Mouse (Mus musculus) B cell, adult 62 days (primary cell): Measurements from ENCODE around the gene Lilra6. TPM values are rescaled to one million over a fixed set of nuclear protein-coding genes. Genes with fewer than 3 reads are reported as not detected.

ENCODE experiments used
- total RNA-seq: library from RNA; stranded (reverse); gene quantifications from 4 replicates; pipeline ENCODE4 v1.2.4, GENCODE M21; 2023

Gene Lilra6
- total RNA-seq = 3.9 to 5.4 TPM (median 4.3 TPM) in 4 replicates

GRCm38 (mm10) chr7:3915387-3915786 is at the start of gene Lilra6:
Lilra6 (minus strand) TSS chr7:3915503.

GRCm38 (mm10) chr7:3898036-3898590 is 17.2 kb downstream of the Lilra6 start, which contains the start of gene Gm14548:
Gm14548 (minus strand) TSS chr7:3898120.

Other genes starting within 250 kb of the Lilra6 start
- 9.0 to 9.6 TPM (median 9.2 TPM) in 4 replicates for gene Leng1, start 249.7 kb downstream of the Lilra6 start, total RNA-seq
- gene Tmc4, start 237.9 kb downstream of the Lilra6 start, total RNA-seq = 5.6 to 7.9 TPM (median 7.5 TPM) in 4 replicates
- gene Tsen34, start 222.6 kb downstream of the Lilra6 start, total RNA-seq = 26.1 to 32.4 TPM (median 27.7 TPM) in 4 replicates
- gene Mboat7, start 222.0 kb downstream of the Lilra6 start, total RNA-seq = 52.2 to 75.5 TPM (median 60.4 TPM) in 4 replicates
- gene Rps9, start 211.5 kb downstream of the Lilra6 start, total RNA-seq = 2,060 to 2,163 TPM (median 2,115 TPM) in 4 replicates
- gene Pirb, start 195.1 kb downstream of the Lilra6 start, total RNA-seq = 28.8 to 32.5 TPM (median 30.1 TPM) in 4 replicates
- gene Gm15448, start 89.8 kb downstream of the Lilra6 start, total RNA-seq = 4.9 to 6.0 TPM (median 5.5 TPM) in 4 replicates
- gene Pira2, start 70.5 kb downstream of the Lilra6 start, total RNA-seq = 7.0 to 9.8 TPM (median 9.1 TPM) in 4 replicates
- 3.1 to 5.6 TPM (median 4.3 TPM) in 4 replicates for gene Gm14548, start 17.4 kb downstream of the Lilra6 start, total RNA-seq
- gene Lair1, start 147.7 kb upstream of the Lilra6 start, total RNA-seq = 9.7 to 10.4 TPM (median 9.8 TPM) in 4 replicates
- gene Ttyh1, start 203.9 kb upstream of the Lilra6 start, total RNA-seq = 0.37 to 1.0 TPM (median 0.56 TPM) in 3 of 4 replicates, not detected in the other
- 451 to 485 TPM (median 470 TPM) in 4 replicates for gene Leng8, start 221.5 kb upstream of the Lilra6 start, total RNA-seq
- gene Leng9, start 234.9 kb upstream of the Lilra6 start, total RNA-seq = 33.8 to 37.4 TPM (median 37.0 TPM) in 4 replicates
- not detected in 4 replicates for gene Cdc42ep5, start 249.4 kb upstream of the Lilra6 start, total RNA-seq